Mouse (Mus musculus) leukemia stem cell, adult 10-12 weeks (primary cell): ENCODE results near the gene Pld6. TPM values are rescaled to one million over a fixed set of nuclear protein-coding genes. Genes with fewer than 3 reads are reported as not detected.

Experiments
- polyA plus RNA-seq: library from polyadenylated mRNA; stranded (reverse); fragments of >175 nt; gene quantifications from 2 replicates; pipeline ENCODE4 v1.2.3, GENCODE M21; 2012; ENCODE audit warnings: low replicate concordance

Pld6 gene
- polyA plus RNA-seq = 2.2 and 3.3 TPM in 2 replicates

GRCm38 (mm10) chr11:59787199-59787781, at the start of gene Pld6:
Gene Pld6 (minus strand): TSS chr11:59787645.

GRCm38 (mm10) chr11:59809670-59810474, 22.4 kb upstream of the Pld6 start, which contains the start of gene Flcn:
Gene Flcn (minus strand): TSS chr11:59810016.

Other genes starting within 250 kb of the Pld6 start
- gene Nlrp3, start 246.1 kb downstream of the Pld6 start, polyA plus RNA-seq = 0.18 and 0.73 TPM in 2 replicates
- gene Olfr222, start 211.4 kb downstream of the Pld6 start, polyA plus RNA-seq = not detected in 2 replicates
- gene Olfr223, start 194.4 kb downstream of the Pld6 start, polyA plus RNA-seq = not detected in 2 replicates
- gene Mprip, start 126.3 kb downstream of the Pld6 start, polyA plus RNA-seq = 34.3 and 43.9 TPM in 2 replicates
- gene Flcn, start 22.4 kb upstream of the Pld6 start, polyA plus RNA-seq = 16.6 and 27.5 TPM in 2 replicates
- 10.0 and 15.8 TPM in 2 replicates for gene Nt5m, start 51.8 kb upstream of the Pld6 start, polyA plus RNA-seq
- gene Cops3, start 52.2 kb upstream of the Pld6 start, polyA plus RNA-seq = 13.6 and 72.7 TPM in 2 replicates
- 41.8 and 59.8 TPM in 2 replicates for gene Med9, start 160.6 kb upstream of the Pld6 start, polyA plus RNA-seq
- 0.10 TPM in 1 of 2 replicates, not detected in the other for gene Rasd1, start 177.3 kb upstream of the Pld6 start, polyA plus RNA-seq